Mouse (Mus musculus) ES-Bruce4 (cell line): ENCODE data around the gene Psmb7.

Source experiments
- EP300 ChIP-seq: IDR thresholded peaks from 2 replicates; pipeline ENCODE4 v1.6.1; 2011; ENCODE audit warnings: low read depth, low read length; ENCODE audit not compliant: insufficient read depth
- POLR2A ChIP-seq: IDR thresholded peaks from one replicate; pipeline ENCODE4 v1.8.1; 2011; ENCODE audit warnings: low read length; ENCODE audit not compliant: insufficient read depth

- TF ChIP-seq EP300 (no peak), POLR2A (no peak)
Measured at GRCm38 (mm10) chr2:38544982-38545381, 98.9 kb downstream of the Psmb7 start.
